ENCODE assay signal across 11 mouse cellular contexts in the genomic region with DNA sequence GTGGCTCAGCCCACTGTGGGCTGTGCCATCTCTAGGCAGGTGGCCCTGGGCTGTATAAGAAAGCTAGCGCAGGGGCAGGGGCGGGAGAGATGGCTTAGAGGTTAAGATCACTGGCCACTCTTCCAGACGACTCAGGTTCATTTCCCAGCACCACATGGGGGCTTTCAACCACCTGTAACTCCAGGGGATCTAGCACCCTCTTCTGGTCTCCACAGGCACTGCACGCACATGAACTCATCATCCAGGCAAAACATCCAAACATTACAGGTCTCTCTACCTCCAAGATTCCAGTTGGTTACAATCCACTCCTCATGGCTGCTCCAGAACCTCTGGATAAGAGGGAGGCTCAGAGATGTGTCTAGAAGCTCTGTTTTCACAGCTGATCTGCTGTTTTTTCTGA. TPM values are rescaled to one million over a fixed set of nuclear protein-coding genes. Genes with fewer than 3 reads are reported as not detected.
DNase-seq lines count a peak whose midpoint lies in the region; TF ChIP-seq lines count a peak whose summit lies in the region.
"Had no signal": no experiment of that assay in that cellular context is flagged by ENCODE, and none has a peak within 500 bp of the region (broad histone marks: within the 10 kb centered on the region; RNA-seq: fewer than 3 reads in every experiment).

No protein-coding gene starts in this region.

- no peak overlapping the region for H3K4me3 ChIP-seq in kidney, adult 2 months (ENCODE audit: insufficient read depth, low read depth, low read length)
- H3K4me3 ChIP-seq in embryonic fibroblast, embryonic 13.5 days (ENCODE audit: insufficient read depth, low read length) = no peak overlapping the region

- no peaks in the 10 kb centered on the region for H3K36me3 ChIP-seq in kidney, adult 2 months (ENCODE audit: control insufficient read depth, insufficient read depth, low read length)

- H3K4me1 ChIP-seq in kidney, adult 2 months (ENCODE audit: control insufficient read depth, insufficient read depth, low read length) = no peaks in the 10 kb centered on the region
- no peaks in the 10 kb centered on the region for H3K4me1 ChIP-seq in embryonic fibroblast, embryonic 13.5 days (ENCODE audit: control insufficient read depth, insufficient read depth, low read length)

- DNase-seq in kidney, adult 2 months = peak; percentile 19
- no peak for DNase-seq in kidney, adult 18-20 months
- peak; percentile 38 for DNase-seq in thymus, postnatal 14 days
- DNase-seq in thymus, postnatal 10 days (ENCODE audit: low spot score in 2 of 2) = no peak
- no peak for DNase-seq in ovary, postnatal 14 days (ENCODE audit: low spot score)
- DNase-seq in layer of hippocampus, adult 8-10 months (ENCODE audit: low spot score in 2 of 2) = no peak
- DNase-seq in urinary bladder, postnatal 14 days (ENCODE audit: low spot score) = no peak
- DNase-seq: cerebellum, adult 9-10 months had no signal

- TF ChIP-seq POLR2A in kidney, adult 2 months (IDR thresholded peaks at IDR 0.05; ENCODE audit: low read depth, low read length) = no peak
- TF ChIP-seq POLR2A in embryonic fibroblast, embryonic 13.5 days (IDR thresholded peaks at IDR 0.05; ENCODE audit: low read depth, low read length) = no peak

- TF ChIP-seq CTCF in kidney, adult 2 months (conservative IDR thresholded peaks at IDR 0.05; ENCODE audit: insufficient read depth, insufficient read length, low read depth, low read length) = peak; percentile 65
- TF ChIP-seq CTCF in embryonic fibroblast, embryonic 13.5 days (IDR thresholded peaks at IDR 0.05; ENCODE audit: borderline replicate concordance, insufficient read depth, low read length) = peak; percentile 44; the same call in 1 of the 2 replicates

- no peak overlapping the region for H3K27ac ChIP-seq in kidney, adult 2 months (ENCODE audit: insufficient read depth, low read depth, low read length)
- H3K27ac ChIP-seq in embryonic fibroblast, embryonic 13.5 days (ENCODE audit: insufficient read depth, low read length) = no peak overlapping the region

- 60% methylated on average over 4 of the region's 4 CpGs for WGBS in kidney, adult 2 months

- H3K27me3 ChIP-seq in kidney, adult 2 months (replicated peaks; ENCODE audit: control insufficient read depth, insufficient read depth, low read length) = no peaks in the 10 kb centered on the region

RNA-seq across cellular contexts. Expression of gene Isl2, which starts 12.8 kb away (rescaled TPM):
- polyA plus RNA-seq in kidney, adult 2 months (2012; rRNA removed) = 0.05 TPM in 1 of 2 replicates, not detected in the other
- not detected in 2 replicates for polyA plus RNA-seq in embryonic fibroblast, embryonic 13.5 days (2011; ENCODE audit: insufficient read length, low read depth, missing spikeins)
- under 1 TPM in 1 of 4 experiments, not detected in 3; 0.41 TPM for total RNA-seq in layer of hippocampus, adult 8-10 months (2022)
- total RNA-seq: heart, adult 8-10 months; left cerebral cortex, adult 8-10 months had no signal

RNA-seq across cellular contexts. Expression of gene Etfa, which starts 13.7 kb away (rescaled TPM):
- polyA plus RNA-seq in kidney, adult 2 months (2012; rRNA removed) = 157 and 192 TPM in 2 replicates
- polyA plus RNA-seq in embryonic fibroblast, embryonic 13.5 days (2011; ENCODE audit: insufficient read length, low read depth, missing spikeins) = 90.7 and 94.8 TPM in 2 replicates
- total RNA-seq in layer of hippocampus, adult 8-10 months (2022) = 10 to 100 TPM; 34.6 to 44.8 (median 40.8) TPM

Comparison
In these comparisons a context has a peak if more than half of its experiments do, and no peak if none do; other contexts are left out.
1. DNase-seq: peak in kidney, adult 2 months (single experiment) and thymus, postnatal 14 days (single experiment); none in kidney, adult 18-20 months (single experiment), thymus, postnatal 10 days (0 of 2), ovary, postnatal 14 days (single experiment), layer of hippocampus, adult 8-10 months (0 of 2) and urinary bladder, postnatal 14 days (single experiment).